Mouse (Mus musculus): ENCODE data around the gene Olfr222. TPM values are rescaled to one million over a fixed set of nuclear protein-coding genes. Genes with fewer than 3 reads are reported as not detected.

Gene Olfr222
- total RNA-seq, 2 experiments from 2014 or later: not detected

DNA sequence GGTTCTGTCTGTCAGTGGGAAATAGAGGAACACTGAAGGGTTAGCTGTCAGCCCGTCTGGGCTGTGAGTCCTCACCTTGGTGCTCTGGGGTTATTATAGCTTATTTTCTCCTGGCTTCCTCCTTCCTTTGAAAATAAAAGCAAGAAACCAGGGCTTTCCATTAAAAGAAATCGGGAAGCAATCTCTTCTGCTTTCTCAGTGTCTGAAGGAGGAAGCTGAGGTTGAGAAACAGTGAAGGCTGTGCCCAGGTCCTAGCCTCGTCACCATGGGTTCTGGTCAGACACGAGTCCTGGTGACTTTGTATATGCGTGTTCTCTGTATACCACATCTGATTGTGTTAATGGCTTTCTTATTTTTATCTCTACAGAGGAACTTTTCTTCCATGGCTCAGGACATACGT, 33.6 kb downstream of the Olfr222 start:
- DNase-seq: no peak
- intact Hi-C loops (cut with DNase I): no loop called here

DNA sequence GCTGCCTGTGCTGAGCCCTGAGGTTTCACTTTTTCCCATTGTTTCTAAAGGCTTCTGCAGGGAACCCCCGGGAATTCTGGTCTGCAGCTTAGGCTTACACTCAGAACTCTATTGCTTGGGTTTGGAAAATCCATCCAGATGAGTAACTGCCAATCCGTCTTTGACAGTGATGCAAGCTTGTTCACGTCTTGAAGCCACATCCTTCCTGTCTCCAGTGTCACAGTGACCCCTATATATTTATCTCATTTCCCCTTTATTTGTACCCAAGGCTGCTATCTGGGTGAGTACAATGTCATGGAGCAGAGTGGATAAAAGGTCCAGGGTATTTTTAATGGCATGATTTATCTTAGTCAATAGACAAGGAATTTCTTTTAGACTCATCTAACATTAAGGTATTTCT, 34.7 kb downstream of the Olfr222 start, which contains the start of gene Nlrp3:
Nlrp3 (plus strand) TSS at position 245 of the 400 bp plus-strand sequence.
- intact Hi-C loops (cut with DNase I): no loop called here
- no peak for DNase-seq

DNA sequence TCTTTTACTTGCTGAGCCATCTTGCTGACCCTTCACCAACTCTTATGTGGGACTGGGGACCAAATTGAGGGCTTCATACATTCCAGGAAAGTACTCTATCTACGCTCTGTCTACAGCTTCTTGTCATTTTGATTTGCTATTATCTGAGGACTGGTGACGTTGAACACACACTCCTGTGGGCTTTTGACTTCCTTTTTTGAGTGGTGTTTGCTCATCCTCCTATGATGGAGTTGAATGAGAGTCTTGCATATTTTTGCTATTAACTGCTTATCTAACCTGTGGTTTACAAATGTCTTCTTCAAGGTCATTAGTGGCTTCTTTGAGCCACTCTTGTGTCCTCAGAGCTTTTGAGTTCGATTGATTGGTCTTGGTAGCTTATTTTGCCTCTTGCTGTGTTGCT, 35.9 kb downstream of the Olfr222 start:
- intact Hi-C loops (cut with DNase I): no loop called here
- no peak for DNase-seq

DNA sequence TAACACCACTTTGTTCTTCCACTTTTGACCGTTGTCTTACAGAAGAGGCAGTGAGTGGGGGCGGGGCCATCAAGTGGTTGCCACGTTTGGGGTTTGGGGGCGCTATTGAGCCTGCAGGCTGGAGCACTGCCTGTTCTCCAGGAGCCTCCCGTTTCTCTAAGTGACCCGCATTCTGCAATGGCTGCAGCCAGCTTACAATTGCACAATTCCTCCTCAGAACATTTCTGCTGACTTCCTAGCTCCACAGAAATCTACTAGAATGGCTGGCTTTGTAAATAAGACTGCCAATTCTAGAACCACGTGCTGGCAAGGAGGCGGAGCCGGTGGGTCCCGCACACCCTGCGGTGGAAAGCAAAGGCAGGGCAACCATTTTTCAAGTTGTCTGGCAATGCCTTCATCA, 37.6 kb downstream of the Olfr222 start:
- peak; percentile 48 to 53 for DNase-seq
- intact Hi-C loops (cut with DNase I): no loop called here

DNA sequence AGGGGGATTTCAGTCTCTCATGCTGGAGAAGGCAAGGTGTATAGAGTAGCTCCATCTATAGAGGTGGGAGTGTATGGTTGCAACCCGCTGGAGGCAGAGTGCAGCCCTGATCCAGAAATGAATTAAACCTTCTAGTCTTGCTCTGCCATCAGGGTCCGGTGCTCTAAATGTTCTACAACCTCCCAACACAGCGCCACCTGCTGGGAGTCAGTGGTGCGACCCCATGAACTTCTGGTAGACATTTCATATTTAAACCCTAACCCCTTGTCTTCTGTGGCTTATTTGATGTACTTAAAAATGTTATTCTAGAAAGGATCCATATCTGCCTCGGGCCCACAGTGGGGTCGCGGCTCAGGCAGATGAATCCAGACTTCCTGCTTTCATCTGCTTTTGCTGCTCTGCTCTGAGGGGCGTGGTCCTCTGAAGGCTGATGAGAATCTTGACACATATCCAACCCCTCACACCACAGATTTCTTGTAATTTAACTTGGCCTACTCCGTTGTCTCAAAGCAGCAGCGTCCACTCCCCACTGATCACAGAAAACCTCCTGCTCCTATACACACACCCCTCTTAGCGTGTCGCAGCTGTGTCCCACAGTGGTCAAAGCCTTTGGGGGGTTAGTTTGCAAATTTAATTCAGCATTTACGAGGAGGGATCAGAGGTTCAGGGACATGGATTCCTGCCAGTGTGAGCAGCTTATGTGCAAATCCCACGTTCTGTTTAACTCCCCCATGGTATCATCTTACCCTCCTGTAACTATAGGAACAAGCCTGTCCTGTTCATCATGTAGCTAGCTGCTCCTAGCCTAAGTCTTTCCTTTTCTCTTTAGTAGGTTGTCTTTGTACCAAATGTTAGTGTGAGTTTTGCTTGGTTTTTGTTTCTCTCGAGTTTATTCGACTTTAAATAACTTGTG, 38.6 kb downstream of the Olfr222 start:
- intact Hi-C loops (cut with DNase I): no loop called here
- DNase-seq: peak in 1 of 2 experiments; percentile 30

DNA sequence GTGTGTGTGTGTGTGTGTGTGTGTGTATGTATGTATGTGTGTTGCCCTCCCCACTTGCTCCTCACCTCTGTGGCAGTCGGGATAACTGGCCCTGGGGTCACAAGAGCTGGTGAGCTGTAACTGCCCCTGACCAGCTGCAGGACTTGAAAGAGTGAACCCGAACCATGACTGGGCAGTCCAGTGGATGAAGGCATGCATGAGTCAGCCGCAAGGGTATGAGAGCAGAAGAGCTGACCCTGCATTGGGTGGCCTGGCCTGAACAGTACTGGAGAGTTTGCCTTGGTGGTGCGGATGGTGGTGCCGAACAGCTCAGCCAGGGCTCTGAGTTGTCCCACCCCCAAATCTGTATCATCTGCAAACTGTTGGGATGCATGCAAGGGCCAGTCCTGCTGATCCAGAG, 44.5 kb downstream of the Olfr222 start:
- intact Hi-C loops (cut with DNase I): no loop called here
- no peak for DNase-seq

DNA sequence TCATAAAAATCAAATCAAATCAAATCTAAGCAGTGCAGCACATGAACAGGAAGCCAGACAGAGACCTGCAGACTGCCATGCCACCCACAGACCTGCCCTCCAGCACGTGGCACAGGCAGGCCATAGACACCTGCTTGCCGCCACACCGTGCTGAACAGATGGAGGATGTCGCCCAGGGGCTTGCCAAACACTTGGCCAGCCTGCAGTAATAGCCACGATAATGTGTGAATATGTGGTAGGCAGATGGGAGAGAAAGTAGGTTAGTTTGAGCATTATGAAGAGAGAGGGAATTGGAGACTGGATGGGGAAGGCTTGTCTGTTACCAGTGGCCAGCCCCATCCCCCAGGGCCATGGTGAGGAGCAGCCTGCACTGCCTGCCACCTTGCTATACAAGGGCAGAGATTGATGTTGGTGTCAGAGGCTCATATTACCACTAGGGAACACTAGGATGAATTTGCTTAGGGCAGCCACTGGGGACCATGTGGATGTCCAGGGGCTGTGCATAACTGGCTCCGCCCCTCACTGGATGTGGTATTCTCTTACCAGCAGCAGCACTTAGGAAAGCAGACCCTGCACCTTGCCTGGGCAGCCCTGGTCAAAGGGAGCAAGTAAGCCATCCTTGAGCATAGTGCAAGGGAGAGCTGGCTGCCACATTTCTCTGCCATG, 45.0 kb downstream of the Olfr222 start:
- intact Hi-C loops (cut with DNase I): no loop called here
- DNase-seq: no peak

DNA sequence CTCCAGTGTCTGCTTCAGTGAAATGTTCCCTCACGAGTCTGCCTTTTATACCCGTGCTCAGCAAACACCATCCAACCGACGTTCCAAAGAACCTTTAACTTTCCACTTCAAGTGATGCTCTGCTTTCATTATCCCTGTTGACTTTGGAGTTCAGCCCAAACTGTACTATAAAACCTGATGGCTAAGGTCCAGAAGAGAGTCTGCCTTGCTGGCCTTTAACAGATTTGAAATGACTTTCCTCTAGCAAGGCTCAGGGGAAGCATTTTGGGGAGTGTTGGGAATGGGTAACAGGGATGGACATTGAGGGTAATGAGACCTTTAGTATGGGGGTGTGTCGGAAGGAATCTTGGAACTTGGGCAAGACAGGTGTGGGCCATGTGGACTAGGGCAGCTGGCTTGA, 45.8 kb downstream of the Olfr222 start:
- intact Hi-C loops (cut with DNase I): no loop called here
- no peak for DNase-seq

DNA sequence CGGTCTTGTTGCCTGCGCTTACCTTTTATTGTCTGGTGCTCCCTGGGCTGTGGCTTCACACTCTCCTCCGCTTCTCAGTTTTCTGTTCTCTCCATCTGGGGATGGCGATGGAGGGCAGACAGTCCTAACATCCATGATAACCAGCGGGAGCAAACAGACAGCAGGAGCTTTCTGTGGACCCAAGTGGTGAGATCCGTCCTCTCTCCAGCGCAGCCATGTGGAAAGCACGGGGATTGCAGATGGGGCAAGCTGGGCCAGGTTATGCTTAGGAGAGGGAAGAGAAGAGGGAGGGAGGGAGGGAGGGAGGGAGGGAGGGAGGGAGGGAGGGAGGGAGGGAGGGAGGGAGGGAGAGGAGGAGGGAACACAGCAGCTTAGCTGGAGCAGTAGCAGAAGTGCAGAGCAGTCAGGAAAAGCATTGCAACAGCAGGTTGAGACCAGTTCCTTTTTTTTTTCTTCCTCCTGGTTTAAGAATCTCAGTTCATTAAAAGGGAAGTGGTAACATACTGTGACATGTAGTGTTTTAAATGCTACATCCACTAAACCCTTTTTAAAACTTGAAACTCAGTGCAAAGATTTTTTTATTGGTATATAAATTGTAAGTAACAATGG, 49.5 kb downstream of the Olfr222 start, which contains the start of gene Zkscan17:
Zkscan17 (minus strand) TSS at position 280 of the 609 bp plus-strand sequence.
- intact Hi-C loops (cut with DNase I): loop anchor here (10.0 kb wide), 1 partner anchor 218 kb away; no protein-coding TSS in a partner anchor
- peak; percentile 24 to 58 for DNase-seq

DNA sequence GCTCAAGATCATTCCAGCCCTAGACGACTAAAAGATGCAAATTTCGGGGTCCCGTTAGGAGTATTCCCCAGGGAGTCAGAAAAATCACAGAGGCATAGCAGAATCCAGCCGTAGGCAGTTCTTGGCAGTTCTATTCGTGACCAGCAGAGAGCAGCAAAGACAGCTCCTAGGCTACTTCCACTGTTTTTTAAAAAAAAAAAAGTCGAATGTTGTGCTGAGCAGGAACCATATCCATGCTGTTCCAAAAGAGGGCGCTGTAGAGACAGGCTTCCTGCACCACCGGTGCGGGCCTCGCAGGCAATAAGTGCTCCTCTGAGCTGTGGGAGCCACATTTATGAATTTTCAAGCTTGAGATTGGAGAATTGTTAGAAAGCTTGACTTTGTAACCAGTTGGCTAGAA, 50.8 kb downstream of the Olfr222 start:
- DNase-seq: peak; percentile 84 to 89
- intact Hi-C loops (cut with DNase I): loop anchor here (1.0 to 10.0 kb wide), 3 partner anchors 44 to 220 kb away; no protein-coding TSS in a partner anchor

DNA sequence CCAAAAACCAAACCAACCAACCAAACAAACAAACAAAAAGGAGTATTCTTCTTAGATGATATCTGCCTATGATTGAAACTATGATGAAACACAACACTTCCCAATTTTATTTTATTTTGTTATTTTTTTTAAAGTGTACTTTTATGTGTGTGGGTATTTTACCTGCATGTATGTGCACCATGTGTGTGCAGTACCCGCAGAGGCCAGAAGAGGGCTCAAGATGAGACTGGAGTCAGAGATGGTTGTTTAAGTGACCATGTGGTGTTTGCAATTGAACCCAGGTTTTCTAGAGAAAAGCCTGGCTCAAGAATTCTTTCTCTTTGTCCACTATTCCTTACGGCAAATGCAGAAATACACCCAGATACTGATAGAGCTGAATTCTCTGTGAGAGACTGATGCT, 51.9 kb downstream of the Olfr222 start:
- intact Hi-C loops (cut with DNase I): loop anchor here (10.0 kb wide), 1 partner anchor 221 kb away; no protein-coding TSS in a partner anchor
- no peak for DNase-seq

Other genes with a start within 250 kb of the Olfr222 start
- gene Prss38, start 200.6 kb downstream of the Olfr222 start, total RNA-seq (2021): not detected
- 10 to 100 TPM; 11.5 to 13.3 TPM for gene Jmjd4, start 126.2 kb downstream of the Olfr222 start, total RNA-seq (2021)
- 10 to 100 TPM; 39.8 to 41.8 TPM for gene Snap47, start 125.0 kb downstream of the Olfr222 start, total RNA-seq (2021)
- gene Zfp867, start 103.8 kb downstream of the Olfr222 start, total RNA-seq (2021): 1 to 10 TPM; 6.0 to 6.5 TPM
- gene Zkscan17, start 49.5 kb downstream of the Olfr222 start, total RNA-seq (2021): 10 to 100 TPM; 21.9 to 25.1 TPM
- gene Nlrp3, start 34.7 kb downstream of the Olfr222 start, total RNA-seq (2021): under 1 TPM; 0.19 to 0.64 TPM
- gene Olfr223, start 17.1 kb upstream of the Olfr222 start, total RNA-seq (2021): not detected
- 100 to 1,000 TPM; 210 to 229 TPM for gene Mprip, start 85.1 kb upstream of the Olfr222 start, total RNA-seq (2021)
- 1 to 10 TPM in 1 of 2 experiments, under 1 TPM in 1; 0.82 to 1.9 TPM for gene Pld6, start 211.4 kb upstream of the Olfr222 start, total RNA-seq (2021)
- 10 to 100 TPM; 33.6 to 38.1 TPM for gene Flcn, start 233.8 kb upstream of the Olfr222 start, total RNA-seq (2021)

All from heart, postnatal 10 days (tissue).